Mouse (Mus musculus) c-Kit-positive CD71-positive TER-119-negative erythroid progenitor cells, embryonic 14.5 days (primary cell): ENCODE data around the gene Epn1.

Source experiments
- DNase-seq: peaks from one replicate; pipeline ENCODE4 v3.0.0-alpha.2; 2013; ENCODE audit warnings: low read depth

The Epn1 gene

GRCm38 (mm10) chr7:5080010-5080751 lies at the start of gene Epn1:
TSS of gene Epn1 (plus strand) at chr7:5080235.
- peak; percentile 91 for DNase-seq

- no peak for DNase-seq
Observed at GRCm38 (mm10) chr7:5030554-5031275, 49.3 kb upstream of the Epn1 start.

GRCm38 (mm10) chr7:5031496-5031895 lies 48.5 kb upstream of the Epn1 start:
- DNase-seq = no peak

GRCm38 (mm10) chr7:5033818-5034217 lies 46.2 kb upstream of the Epn1 start, which contains the start of gene 4632433K11Rik:
TSS of gene 4632433K11Rik (plus strand) at chr7:5034118.
- no peak for DNase-seq

- no peak for DNase-seq
Observed at GRCm38 (mm10) chr7:5035628-5036027, 44.4 kb upstream of the Epn1 start.

- DNase-seq = no peak
Observed at GRCm38 (mm10) chr7:5036136-5036535, 43.9 kb upstream of the Epn1 start.

- DNase-seq = no peak
Observed at GRCm38 (mm10) chr7:5037026-5037425, 43.0 kb upstream of the Epn1 start.

GRCm38 (mm10) chr7:5037467-5037866 lies 42.6 kb upstream of the Epn1 start:
- no peak for DNase-seq

- peak; percentile 84 for DNase-seq
Observed at GRCm38 (mm10) chr7:5038109-5038732, 41.8 kb upstream of the Epn1 start, which contains the start of gene Zfp784. TSS of gene Zfp784 (minus strand) at chr7:5038446.

- no peak for DNase-seq
Observed at GRCm38 (mm10) chr7:5038940-5039339, 41.1 kb upstream of the Epn1 start.

GRCm38 (mm10) chr7:5044981-5045380 lies 35.1 kb upstream of the Epn1 start:
- DNase-seq = no peak

GRCm38 (mm10) chr7:5046112-5046511 lies 33.9 kb upstream of the Epn1 start:
- DNase-seq = no peak

GRCm38 (mm10) chr7:5047313-5047712 lies 32.7 kb upstream of the Epn1 start:
- no peak for DNase-seq

- no peak for DNase-seq
Observed at GRCm38 (mm10) chr7:5051193-5052192, 28.5 kb upstream of the Epn1 start, which contains the start of gene Zfp580. TSS of gene Zfp580 (plus strand) at chr7:5051538.

- no peak for DNase-seq
Observed at GRCm38 (mm10) chr7:5052438-5052837, 27.6 kb upstream of the Epn1 start.

GRCm38 (mm10) chr7:5052931-5053343 lies 27.1 kb upstream of the Epn1 start:
- DNase-seq = no peak

- DNase-seq = no peak
Observed at GRCm38 (mm10) chr7:5053456-5054179, 26.4 kb upstream of the Epn1 start.

GRCm38 (mm10) chr7:5056651-5057263 lies 23.3 kb upstream of the Epn1 start:
- no peak for DNase-seq

- no peak for DNase-seq
Observed at GRCm38 (mm10) chr7:5057381-5057780, 22.7 kb upstream of the Epn1 start.

- DNase-seq = no peak
Observed at GRCm38 (mm10) chr7:5057804-5058203, 22.2 kb upstream of the Epn1 start.
